ENCODE assay signal across 8 mouse cellular contexts in the genomic region with DNA sequence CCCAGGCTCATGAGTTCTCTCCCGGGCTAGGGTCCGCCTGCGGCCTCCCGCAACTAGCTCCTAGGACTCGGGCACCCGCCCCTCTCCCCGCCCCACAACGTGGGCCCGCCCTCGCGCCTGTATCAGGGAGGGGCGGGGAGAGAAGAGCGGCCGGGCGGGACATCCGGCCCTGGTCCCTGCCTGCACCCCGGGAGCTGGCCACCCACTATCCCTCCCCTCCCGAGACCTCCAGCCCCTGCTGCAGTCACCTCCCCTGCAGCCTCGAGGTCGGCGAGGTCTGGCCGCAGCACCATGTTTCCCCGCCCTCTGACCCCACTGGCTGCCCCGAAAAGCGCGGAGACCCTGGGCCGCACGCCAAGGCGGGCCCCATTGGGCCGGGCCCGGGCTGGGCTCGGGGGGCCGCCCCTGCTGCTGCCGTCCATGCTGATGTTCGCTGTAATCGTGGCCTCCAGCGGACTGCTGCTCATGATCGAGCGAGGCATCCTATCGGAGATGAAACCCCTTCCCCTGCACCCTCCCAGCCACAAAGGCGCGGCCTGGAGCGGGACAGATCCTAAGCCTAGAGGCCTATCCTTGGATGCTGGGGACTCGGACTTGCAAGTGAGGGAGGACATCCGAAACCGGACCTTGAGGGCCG. TPM values are rescaled to one million over a fixed set of nuclear protein-coding genes. Genes with fewer than 3 reads are reported as not detected.
DNase-seq lines count a peak whose midpoint lies in the region; ATAC-seq and TF ChIP-seq lines count a peak whose summit lies in the region.

A gene (plus strand): TSS at position 136 of the 637 bp plus-strand sequence.

- H3K4me3 ChIP-seq in embryonic fibroblast, embryonic 13.5 days (ENCODE audit: insufficient read depth, low read length), result peak within 1 kb of the TSS; percentile 73
- peak within 1 kb of the TSS; percentile 82 for H3K4me3 ChIP-seq in heart, embryonic 13.5 days
- peak within 1 kb of the TSS; percentile 75 for H3K4me3 ChIP-seq in kidney, embryonic 15.5 days (replicated peaks)
- H3K4me3 ChIP-seq in lung, embryonic 15.5 days, result peak within 1 kb of the TSS; percentile 90
- peak within 1 kb of the TSS; percentile 57 for H3K4me3 ChIP-seq in neural tube, embryonic 15.5 days (replicated peaks)

- peak within 1 kb of the TSS; percentile 91 for H3K9ac ChIP-seq in heart, embryonic 13.5 days
- peak within 1 kb of the TSS; percentile 78 for H3K9ac ChIP-seq in kidney, embryonic 15.5 days
- peak within 1 kb of the TSS; percentile 84 for H3K9ac ChIP-seq in lung, embryonic 15.5 days
- peak within 1 kb of the TSS; percentile 68 for H3K9ac ChIP-seq in neural tube, embryonic 15.5 days (replicated peaks)

- TF ChIP-seq POLR2A in embryonic fibroblast, embryonic 13.5 days (IDR thresholded peaks at IDR 0.05; ENCODE audit: low read depth, low read length), result peak; percentile 82

- peak within 1 kb of the TSS; percentile 89 for H3K4me2 ChIP-seq in heart, embryonic 13.5 days
- H3K4me2 ChIP-seq in kidney, embryonic 15.5 days, result peak within 1 kb of the TSS; percentile 96
- H3K4me2 ChIP-seq in lung, embryonic 15.5 days, result peak within 1 kb of the TSS; percentile 91
- H3K4me2 ChIP-seq in neural tube, embryonic 15.5 days, result peak within 1 kb of the TSS; percentile 85

- ATAC-seq in heart, embryonic 13.5 days (ENCODE audit: extremely low read depth, insufficient number of reproducible peaks, low FRiP score, low TSS enrichment), result peak; percentile 72; the same call in 1 of the 2 replicates
- peak; percentile 96 for ATAC-seq in kidney, embryonic 15.5 days (replicated peaks; ENCODE audit: low FRiP score)
- peak; percentile 95 for ATAC-seq in lung, embryonic 15.5 days (ENCODE audit: borderline replicate concordance, extremely low read depth, low FRiP score, low TSS enrichment)
- peak; percentile 80 for ATAC-seq in neural tube, embryonic 15.5 days (ENCODE audit: low FRiP score)

- no peaks in the 10 kb centered on the region for H3K4me1 ChIP-seq in embryonic fibroblast, embryonic 13.5 days (ENCODE audit: control insufficient read depth, insufficient read depth, low read length)
- peaks cover 31% of the 10 kb centered on the region for H3K4me1 ChIP-seq in heart, embryonic 13.5 days
- peaks cover 33% of the 10 kb centered on the region for H3K4me1 ChIP-seq in kidney, embryonic 15.5 days
- peaks cover 31% of the 10 kb centered on the region for H3K4me1 ChIP-seq in lung, embryonic 15.5 days
- H3K4me1 ChIP-seq in neural tube, embryonic 15.5 days, result peaks cover 19% of the 10 kb centered on the region

- TF ChIP-seq CTCF in embryonic fibroblast, embryonic 13.5 days (IDR thresholded peaks at IDR 0.05; ENCODE audit: borderline replicate concordance, insufficient read depth, low read length), result no peak

- H3K27ac ChIP-seq in embryonic fibroblast, embryonic 13.5 days (ENCODE audit: insufficient read depth, low read length), result no peak within 1 kb of the TSS
- peak within 1 kb of the TSS; percentile 69 for H3K27ac ChIP-seq in heart, embryonic 13.5 days (replicated peaks)
- H3K27ac ChIP-seq in kidney, embryonic 15.5 days, result peak within 1 kb of the TSS; percentile 66
- peak within 1 kb of the TSS; percentile 78 for H3K27ac ChIP-seq in lung, embryonic 15.5 days
- H3K27ac ChIP-seq in neural tube, embryonic 15.5 days (replicated peaks), result no peak within 1 kb of the TSS; the same call in 1 of the 2 replicates

- under 1% methylated on average over 47 of the region's 47 CpGs for WGBS in heart, embryonic 13.5 days
- under 1% methylated on average over 39 of the region's 47 CpGs for WGBS in kidney, embryonic 15.5 days
- under 1% methylated on average over 41 of the region's 47 CpGs for WGBS in lung, embryonic 15.5 days
- WGBS in neural tube, embryonic 15.5 days, result under 1% methylated on average over 44 of the region's 47 CpGs

- peak; percentile 26 for DNase-seq in ES-CJ7 (ENCODE audit: low read depth, low spot score)
- DNase-seq in brain, adult 2 months (ENCODE audit: low read depth, low spot score), result peak; percentile 56
- peak; percentile 61 for DNase-seq in thymus, postnatal 0 days (ENCODE audit: low spot score)

- H3K36me3 ChIP-seq in heart, embryonic 13.5 days, result peaks cover 23% of the 10 kb centered on the region
- H3K36me3 ChIP-seq in kidney, embryonic 15.5 days, result peaks cover 22% of the 10 kb centered on the region
- H3K36me3 ChIP-seq in lung, embryonic 15.5 days, result peaks cover 14% of the 10 kb centered on the region
- H3K36me3 ChIP-seq in neural tube, embryonic 15.5 days, result peaks cover 20% of the 10 kb centered on the region

- no peaks in the 10 kb centered on the region for H3K27me3 ChIP-seq in heart, embryonic 13.5 days (replicated peaks)
- no peaks in the 10 kb centered on the region for H3K27me3 ChIP-seq in kidney, embryonic 15.5 days
- no peaks in the 10 kb centered on the region for H3K27me3 ChIP-seq in lung, embryonic 15.5 days
- H3K27me3 ChIP-seq in neural tube, embryonic 15.5 days (replicated peaks), result no peaks in the 10 kb centered on the region

- H3K9me3 ChIP-seq in heart, embryonic 13.5 days, result no peaks in the 10 kb centered on the region
- H3K9me3 ChIP-seq in kidney, embryonic 15.5 days (replicated peaks), result no peaks in the 10 kb centered on the region
- no peaks in the 10 kb centered on the region for H3K9me3 ChIP-seq in lung, embryonic 15.5 days
- no peaks in the 10 kb centered on the region for H3K9me3 ChIP-seq in neural tube, embryonic 15.5 days (replicated peaks)

RNA-seq across cellular contexts. Expression of the gene that starts here (rescaled TPM):
- polyA plus RNA-seq in embryonic fibroblast, embryonic 13.5 days (2011; ENCODE audit: insufficient read length, low read depth, missing spikeins), result 44.8 and 46.0 TPM in 2 replicates
- 19.4 and 21.6 TPM in 2 replicates for polyA plus RNA-seq in heart, embryonic 13.5 days (2015; fragmentation: Nextera tagmentation; extraction: Ambion mirVana)
- 25.9 and 28.4 TPM in 2 replicates for polyA plus RNA-seq in kidney, embryonic 15.5 days (2015; fragmentation: Nextera tagmentation; extraction: Ambion mirVana)
- polyA plus RNA-seq in lung, embryonic 15.5 days (2015; fragmentation: Nextera tagmentation; extraction: Ambion mirVana), result 31.7 and 35.2 TPM in 2 replicates
- polyA plus RNA-seq in neural tube, embryonic 15.5 days (2015; fragmentation: Nextera tagmentation; extraction: Ambion mirVana), result 6.1 and 9.3 TPM in 2 replicates
- polyA plus RNA-seq in thymus, postnatal 0 days (2015; fragmentation: Nextera tagmentation; extraction: Ambion mirVana), result 6.6 and 7.7 TPM in 2 replicates

Comparison
In these comparisons a context has a peak if more than half of its experiments do, and no peak if none do; other contexts are left out.
1. H3K27ac ChIP-seq: peak in heart, embryonic 13.5 days (single experiment), kidney, embryonic 15.5 days (single experiment) and lung, embryonic 15.5 days (single experiment); none in embryonic fibroblast, embryonic 13.5 days (single experiment) and neural tube, embryonic 15.5 days (single experiment).
2. Peak in every context shown above with its lines, with median percentiles within 50 percentile points of each other: DNase-seq, H3K4me3 ChIP-seq, ATAC-seq, H3K4me2 ChIP-seq and H3K9ac ChIP-seq.